Mouse (Mus musculus) CH12F3 (cell line): ENCODE results near the gene Aspn.

Experiments used
- in situ Hi-C: fragments of 300-500 bp; cut with MboI; formaldehyde crosslinking; loops from 2 replicates; pipeline ENCODE4 v1.14.3; 2020; ENCODE audit warnings: low sequenced_read_pairs

The Aspn gene

DNA sequence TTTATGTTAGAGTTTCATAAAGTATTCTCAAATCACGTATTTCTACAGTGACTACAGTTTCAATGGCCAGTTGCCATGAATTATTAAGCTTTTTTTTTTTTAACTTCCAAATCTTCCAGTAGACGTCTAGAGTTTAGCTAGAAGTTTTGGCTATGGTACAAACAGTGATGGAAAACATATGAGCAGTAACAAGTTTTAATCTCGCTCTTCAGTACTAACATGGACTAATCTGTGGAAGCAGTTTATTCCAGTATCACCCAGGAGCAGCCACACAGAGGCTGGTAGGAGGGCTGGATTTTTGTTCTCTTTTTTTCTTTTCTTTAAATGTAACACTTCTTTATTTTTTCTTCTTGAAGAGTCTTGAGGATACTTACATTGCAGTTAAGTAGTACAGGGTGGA, at the start of gene Aspn:
Aspn (plus strand) TSS at position 165 of the 400 bp plus-strand sequence.
- in situ Hi-C loops = no loop called here

DNA sequence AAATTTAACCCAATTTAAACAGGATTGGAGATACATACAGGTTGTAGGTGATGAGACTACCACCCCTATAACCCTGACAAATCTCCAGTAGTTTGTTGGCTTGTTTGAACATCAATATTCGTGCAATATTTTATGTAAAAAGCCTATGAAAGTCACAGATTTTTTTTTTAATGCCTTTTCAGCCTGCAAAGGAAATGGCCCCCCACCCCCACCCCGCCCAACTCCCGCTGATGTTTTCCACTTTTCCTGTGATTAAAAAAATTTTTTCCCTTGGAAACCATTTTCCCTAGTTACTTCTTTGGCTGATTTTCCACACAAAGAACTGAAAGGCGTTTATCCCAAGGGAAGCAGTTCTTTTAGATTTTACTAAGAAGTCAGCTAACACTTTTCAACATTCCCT, 39.7 kb upstream of the Aspn start, which contains the start of gene Ecm2:
Ecm2 (plus strand) TSS at position 301 of the 400 bp plus-strand sequence.
- in situ Hi-C loops = no loop called here

DNA sequence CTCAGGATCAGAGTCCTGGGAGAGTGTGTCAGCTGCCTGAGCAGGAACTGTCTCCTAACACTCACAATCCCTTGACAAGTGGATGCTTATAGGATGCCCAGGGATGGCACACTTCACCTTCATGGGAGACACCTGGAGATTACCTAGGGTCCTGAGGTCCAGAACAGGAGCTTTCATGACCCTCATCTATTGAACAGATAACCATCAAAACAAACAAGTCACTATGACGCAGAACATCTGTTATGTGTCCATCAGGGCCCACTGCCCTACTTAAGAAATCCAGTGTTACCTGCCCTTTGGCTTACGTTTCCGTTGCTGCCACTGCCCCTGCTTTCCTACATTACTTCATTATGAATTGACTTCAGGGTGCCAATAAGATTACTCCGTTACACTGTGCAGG, 38.5 kb upstream of the Aspn start:
- in situ Hi-C loops = no loop called here

DNA sequence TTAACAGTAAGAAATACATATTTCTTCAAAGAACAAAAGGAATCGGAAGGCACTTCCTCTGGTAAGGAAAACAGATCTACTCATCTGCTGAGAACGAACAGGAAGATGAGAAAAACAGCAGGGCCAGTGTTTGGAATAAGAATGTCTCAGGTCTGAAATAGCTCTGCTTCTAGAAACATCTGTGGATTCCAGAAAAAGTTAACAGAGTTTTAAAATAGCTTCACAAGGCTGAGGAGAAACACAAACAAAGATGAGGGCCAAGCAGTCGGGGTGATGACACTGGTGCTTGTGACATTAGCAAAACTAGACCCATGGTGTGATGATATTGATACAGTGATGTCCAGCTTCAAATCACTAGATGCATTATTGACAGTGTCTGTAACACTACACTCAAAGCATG, 37.1 kb upstream of the Aspn start:
- in situ Hi-C loops = no loop called here

DNA sequence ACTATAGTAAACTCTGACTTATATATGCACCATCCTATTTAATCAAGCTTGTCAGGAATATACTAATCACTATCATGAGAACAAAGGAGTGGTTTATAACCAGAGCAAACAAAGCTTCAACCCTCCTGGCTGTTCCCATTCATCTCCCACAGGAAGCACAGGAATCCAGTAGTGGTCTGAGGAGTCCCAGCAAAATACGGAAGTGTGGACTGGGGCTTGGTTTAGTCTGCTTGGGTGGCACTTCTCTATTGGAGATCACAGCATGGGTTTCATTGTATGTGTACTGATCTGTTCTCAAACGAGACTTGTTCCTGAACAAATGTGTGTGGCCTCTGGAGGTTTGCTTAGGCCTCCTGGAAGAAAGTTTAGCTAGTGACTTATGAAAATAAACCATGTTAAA, 25.5 kb upstream of the Aspn start:
- in situ Hi-C loops = no loop called here

DNA sequence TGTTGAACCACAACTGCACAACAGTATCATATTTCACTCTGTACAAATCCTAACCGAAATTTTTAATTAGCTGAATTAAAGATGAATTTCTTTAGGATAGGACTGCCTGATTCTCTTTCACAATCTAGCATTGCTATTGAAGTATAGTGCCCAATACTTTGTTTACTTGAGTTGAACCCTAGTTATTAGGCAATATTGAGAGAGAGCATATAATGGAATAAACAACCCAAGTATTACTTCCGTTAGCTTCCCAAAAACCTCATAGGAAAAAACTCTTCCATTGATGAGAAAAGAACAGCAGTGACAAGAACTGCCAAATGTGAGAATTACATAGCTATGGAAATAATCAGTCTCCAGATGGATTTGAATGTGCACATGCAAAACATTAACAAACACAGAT, 18.0 kb upstream of the Aspn start:
- in situ Hi-C loops = no loop called here

DNA sequence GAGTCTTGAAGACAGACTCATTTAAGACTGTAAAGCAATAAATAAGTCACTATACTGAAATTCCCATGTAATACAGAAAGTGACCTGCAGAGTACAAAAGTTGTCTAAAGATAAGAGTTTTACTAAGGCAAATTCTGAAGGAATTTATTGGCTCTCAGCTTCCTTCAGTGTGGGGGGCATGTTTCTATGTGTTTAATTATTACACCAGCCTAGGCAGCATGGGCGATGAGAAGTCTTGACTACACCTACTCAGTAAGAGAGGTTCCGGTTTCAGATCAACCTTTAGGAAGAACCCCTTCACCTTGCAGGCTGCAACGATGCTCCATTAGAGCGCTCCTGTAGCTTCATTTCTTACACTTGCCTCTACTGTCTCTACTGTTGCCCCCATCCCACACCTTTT, 13.6 kb upstream of the Aspn start:
- in situ Hi-C loops = no loop called here

DNA sequence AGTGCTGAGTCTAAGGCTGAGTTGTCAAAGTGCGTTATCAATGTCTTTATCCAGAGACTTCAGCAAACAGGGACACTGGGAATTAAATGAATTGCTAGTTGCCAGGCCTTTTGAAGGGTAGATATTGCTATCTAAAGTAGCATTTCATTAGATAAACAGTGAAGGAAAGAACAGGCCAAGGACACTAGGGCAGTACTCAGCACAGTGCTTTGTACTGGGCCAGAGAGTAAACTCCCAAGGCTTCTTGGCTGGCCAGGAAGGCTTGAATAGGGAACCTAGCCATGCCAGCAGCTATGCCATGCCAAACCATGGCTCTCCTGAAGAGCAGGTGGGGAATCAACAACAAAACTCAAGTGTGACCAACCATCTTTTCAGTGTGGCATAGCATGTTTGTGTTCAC, 7.3 kb upstream of the Aspn start:
- in situ Hi-C loops = no loop called here

DNA sequence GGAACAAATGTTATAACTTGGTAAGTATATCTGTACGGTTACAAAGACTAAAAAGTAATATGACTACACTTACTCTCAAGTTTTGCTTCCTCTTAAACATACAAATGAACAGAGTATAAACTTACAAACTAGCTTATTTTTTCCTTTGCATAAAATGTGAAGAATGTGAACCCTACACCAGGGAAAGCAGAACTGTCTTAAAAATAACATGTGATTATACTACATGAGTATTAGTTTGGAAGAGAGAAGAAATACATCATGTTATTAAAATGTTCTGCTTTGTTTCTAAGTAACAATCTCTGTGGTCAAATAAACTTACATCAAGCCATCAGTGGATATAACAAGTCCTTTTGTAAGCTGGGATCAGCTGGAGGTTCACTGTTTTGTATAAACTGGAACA, 5.5 kb upstream of the Aspn start:
- in situ Hi-C loops = no loop called here

DNA sequence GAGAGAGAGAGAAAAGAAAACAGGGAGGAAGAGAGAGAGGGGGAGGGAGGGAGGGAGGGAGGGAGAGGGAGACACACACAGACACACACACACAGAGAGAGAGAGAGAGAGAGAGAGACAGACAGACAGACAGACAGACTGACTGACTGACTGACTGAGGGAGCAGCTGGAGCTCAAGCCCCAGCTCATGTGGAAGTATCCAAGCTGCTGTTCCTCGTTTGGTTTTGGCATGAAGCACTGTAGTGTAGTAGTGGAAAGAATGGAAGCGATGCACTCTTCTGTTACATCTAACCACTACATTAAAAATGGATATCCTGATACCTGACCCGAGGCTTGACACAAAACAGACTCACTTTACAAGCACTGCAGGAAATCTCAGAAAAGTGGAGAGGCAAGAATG, 1.4 kb downstream of the Aspn start:
- in situ Hi-C loops = no loop called here

DNA sequence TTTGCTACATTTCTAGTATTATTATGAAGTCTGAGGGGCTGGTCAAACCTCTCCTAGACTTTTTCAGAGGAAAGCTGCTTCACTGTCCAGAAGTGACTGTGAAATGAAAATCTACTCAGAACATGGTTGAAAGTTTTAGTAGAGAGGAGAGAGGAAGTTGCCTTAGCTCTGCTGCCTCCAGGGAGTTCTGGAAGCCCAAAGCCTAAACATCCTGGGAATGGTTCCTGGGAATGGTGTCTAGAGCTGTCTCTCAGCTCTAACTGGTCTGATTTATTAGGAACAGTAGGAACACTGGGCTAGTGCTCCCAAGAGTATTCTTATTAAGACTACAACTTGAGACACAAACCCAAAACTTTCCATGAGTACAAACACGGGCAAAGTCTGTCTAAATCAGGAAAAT, 2.3 kb downstream of the Aspn start:
- in situ Hi-C loops = no loop called here

DNA sequence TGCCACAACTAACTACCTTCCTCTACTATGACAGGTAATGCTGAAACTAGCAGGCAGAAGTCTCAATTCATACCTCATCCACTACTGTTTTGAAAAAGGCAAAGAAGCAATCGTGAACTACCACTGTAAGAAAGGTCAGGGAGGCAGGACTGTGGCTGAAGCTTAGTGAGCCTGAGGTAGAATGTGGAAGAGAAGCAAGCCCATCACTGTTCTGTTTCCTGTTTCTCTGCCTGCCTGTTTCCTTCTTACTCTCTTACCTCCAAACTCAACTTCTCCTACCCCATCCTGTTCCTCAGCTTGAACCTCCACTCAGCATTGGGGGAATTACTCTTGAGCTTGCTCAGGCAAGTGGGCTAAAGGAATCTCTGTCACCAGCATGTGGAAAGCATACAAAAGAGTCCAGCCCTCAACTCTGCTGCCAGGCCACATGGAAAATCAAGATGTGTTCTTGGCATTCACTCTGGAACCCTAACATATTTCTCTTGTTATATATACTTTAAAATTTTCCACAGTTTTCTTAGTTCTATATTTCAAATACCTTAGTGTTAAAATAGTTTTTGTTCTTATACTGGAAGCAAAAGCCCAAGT, 3.4 kb downstream of the Aspn start:
- in situ Hi-C loops = no loop called here

DNA sequence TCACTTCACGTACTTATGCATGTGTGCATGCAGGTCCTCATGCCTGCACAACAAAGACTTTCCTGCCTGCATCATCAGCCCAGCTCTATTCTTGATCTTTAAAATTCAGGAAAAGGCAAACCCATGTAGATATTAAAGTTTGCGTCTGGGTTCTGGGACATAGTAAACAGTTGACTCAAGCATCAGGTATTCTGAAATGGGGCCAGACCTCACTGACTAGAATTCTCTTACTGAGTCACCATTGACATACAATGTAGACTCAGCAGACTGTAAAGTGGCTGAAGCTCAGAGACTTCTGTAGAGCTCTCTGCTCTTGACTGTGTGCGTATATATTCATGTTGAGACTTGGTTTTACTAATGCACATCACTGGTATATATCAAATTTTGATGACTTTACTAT, 5.4 kb downstream of the Aspn start:
- in situ Hi-C loops = no loop called here

DNA sequence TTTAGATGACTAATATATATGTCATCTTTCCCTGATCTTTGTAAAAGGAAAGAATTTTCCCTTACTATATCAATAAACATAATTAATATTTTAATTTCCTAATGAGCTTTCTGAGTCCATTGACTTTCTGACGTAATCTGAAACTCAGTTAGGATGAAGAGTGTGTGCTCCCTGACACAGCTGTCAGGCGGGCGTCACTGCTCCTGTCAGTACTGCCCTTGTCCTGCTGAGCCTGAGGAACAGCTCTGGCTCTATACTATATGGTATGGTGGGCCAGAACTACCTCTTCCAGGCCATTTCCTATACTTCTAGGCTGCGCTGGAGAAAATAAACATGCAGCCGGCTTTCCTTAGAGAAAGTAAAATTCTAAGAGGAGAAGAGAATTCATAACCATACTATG, 10.3 kb downstream of the Aspn start:
- in situ Hi-C loops = no loop called here

DNA sequence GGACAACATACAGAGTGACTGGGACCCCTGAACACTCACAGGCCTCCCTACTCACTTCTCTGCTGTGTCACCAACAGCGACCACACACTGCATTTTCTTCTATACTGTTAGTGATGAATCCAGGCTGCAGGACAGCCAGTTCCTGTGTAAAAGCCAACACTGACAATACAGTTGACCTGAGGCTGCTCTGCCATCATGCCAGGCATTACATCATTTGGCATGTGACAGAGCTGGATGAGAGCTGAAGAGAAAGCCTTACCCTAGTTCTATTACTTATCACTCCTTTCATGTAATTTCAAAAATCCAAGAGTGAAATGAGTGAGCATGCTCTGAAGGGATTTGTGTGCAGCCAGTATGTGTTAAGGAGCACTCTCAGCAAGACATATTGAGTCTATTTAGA, 12.0 kb downstream of the Aspn start:
- in situ Hi-C loops = no loop called here

DNA sequence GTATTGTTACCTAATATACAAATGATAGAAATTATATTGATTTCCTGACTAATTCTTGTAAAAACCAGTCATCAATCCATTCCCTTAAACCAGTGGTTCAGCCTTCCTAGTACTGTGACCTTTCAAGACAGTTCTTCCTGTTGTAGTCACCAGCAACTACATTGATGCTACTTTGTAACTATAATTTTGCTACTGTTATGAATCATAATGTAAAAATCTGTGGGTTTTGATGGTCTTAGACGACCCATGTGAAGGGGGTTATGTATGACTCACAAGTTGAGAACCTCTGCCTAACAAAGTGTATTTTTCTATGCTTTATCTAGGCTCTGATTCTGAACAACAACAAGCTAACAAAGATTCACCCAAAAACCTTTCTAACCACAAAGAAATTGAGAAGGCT, 12.7 kb downstream of the Aspn start:
- in situ Hi-C loops = no loop called here

DNA sequence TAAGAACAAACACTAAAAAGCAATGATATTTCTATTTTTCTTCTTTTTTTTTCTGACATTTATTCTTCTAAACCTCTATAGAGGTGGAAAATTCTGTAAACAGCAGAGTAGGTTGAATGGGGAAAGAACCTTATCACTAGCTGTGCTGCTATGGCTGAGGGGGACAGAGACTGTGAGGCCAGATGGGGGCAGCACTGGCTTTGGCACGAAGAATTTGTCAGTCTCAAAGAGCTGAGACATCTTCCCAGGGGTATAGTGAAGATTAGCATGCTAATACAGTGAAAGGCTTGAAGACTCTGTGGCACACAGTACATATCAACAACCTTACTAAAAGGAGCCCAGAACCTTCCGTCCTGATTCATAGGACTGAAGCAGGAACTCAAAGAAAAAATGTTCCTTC, 14.9 kb downstream of the Aspn start:
- in situ Hi-C loops = no loop called here

DNA sequence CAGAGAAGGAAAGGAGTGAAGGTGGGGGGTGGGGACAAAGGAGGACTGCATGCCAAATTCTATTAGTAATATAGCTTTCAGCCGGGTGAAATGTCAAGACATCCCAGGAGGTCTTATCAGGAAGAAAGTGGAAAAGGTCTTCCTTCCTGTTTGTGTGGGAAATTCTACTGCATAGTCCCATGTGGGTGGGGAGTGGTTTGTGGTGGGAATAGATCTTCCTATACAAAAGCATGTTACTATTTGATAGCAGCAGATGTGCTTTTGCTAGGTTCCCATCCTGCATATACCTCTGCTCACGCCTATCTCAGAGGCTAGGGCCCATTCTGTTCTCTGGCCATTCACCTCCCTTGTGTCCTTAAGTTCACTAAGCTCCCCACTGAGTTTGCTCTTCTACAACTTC, 16.6 kb downstream of the Aspn start:
- in situ Hi-C loops = no loop called here

DNA sequence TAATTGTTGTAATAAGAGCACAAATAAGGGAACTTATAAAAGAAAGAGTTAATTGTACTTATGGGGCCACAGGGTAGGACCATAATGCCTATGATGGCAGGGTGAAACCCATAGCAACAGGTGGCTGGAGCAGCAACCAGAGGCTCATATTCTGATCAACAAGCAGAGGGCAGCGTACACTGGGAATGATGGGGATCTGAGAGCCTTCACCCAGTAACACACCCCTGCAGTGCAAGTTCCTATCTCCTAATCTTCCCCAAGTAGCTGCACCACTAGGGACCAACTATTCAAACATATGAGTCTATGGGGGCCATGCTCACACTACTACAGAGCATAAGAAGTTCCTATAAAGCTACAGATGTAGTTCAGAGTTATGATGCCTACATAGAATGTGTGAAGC, 20.1 kb downstream of the Aspn start:
- in situ Hi-C loops = no loop called here

DNA sequence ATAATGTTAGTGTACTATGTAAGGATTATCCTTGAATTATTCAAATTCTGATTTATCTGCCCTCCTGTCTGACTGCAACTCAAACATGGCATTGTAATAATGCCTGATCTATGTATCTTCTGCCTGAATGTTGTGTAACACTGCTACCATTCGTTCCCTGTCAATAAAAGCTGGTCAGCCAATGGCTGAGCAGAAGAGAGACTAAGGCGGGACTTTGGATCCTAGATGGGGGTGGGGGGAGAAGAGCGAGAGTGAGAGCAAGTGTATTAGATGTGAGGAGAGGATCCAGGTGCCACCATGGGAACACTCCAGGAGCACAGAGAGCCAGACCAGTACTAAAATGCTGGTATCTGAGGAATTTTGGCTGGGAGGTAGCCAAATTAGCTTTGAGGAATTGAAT, 26.1 kb downstream of the Aspn start:
- in situ Hi-C loops = no loop called here

DNA sequence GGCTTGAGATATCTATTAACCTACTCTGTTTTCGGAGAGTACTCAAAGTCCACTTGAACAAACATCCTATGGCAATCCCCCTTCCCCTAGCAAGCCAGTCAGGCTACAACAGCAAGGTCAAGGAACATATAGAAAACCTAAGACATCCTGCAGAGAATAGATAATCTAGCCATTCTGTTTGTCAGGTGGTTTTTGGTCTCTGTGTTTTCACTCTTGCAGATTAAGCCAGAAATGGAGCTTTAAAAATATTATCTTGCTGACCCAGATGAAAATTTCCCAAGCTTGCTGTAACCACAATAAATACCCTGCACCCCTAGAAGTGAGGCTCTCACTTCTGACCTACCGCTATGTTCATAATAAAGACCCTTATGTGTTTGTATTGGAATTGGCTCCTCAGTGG, 27.2 kb downstream of the Aspn start:
- in situ Hi-C loops = no loop called here

DNA sequence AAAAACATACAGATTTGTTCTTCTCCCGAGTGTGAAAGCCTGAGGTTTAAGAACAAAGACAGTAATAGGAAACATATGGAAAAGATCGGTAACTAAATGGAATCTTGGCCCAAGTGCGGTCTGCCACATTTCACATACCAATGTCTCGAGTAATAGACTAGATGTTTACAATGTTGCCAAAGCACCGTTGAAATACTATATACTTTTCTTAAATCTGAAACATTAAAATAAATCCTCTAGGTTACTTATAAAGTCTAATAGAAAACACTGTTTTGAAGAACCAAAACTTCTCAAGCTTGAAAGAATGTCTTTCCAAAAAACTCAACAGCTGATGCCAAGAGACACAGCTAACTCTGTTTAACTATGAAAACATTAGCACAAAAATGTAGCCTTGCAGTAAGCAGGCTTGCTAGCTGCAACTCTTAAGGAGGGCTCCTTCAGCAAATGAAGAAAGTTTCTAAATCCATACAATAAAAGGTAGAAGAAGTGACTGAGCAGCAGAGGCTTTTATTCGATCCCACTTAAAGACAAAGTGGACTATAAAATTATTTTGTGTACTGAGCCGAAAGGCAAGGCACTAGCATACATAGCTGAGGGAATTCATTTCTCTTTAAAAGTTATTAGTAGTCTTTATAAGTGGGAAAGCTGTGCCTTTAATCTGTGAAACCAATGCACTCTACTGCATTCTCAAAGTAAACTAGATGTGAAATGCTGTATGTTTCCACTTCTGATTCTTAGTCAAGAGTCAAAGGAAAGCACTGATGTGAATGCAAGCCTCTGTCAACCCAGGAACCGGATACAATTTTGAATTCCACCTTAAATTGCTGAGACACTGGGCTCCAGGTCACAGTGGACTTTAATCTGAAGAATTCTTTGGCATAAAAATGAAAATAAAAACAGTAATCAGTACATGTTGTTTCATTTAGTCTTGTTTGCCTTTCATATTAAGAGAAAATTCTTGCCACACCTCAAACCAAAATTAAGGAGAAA, 37.6 kb downstream of the Aspn start, which contains the start of gene Omd:
Omd (plus strand) TSS at position 922 of the 990 bp plus-strand sequence.
- in situ Hi-C loops = no loop called here
